Mouse (Mus musculus) forebrain, postnatal 0 days (tissue): ENCODE results near the gene Lrrc34. TPM values are rescaled to one million over a fixed set of nuclear protein-coding genes. Genes with fewer than 3 reads are reported as not detected.

Source experiments
- ATAC-seq: fragments of 200-750 bp; cut with Nextera tagmentation; 2 replicates; pipeline ENCODE4 v1.8.0; 2017; ENCODE audit warnings: mild to moderate bottlenecking, moderate library complexity
- DNase-seq: peaks from one replicate; pipeline ENCODE4 v3.0.0-alpha.2; 2015
- H3K27ac ChIP-seq: fragments of 300-500 bp; sonication (generic); 2 replicates; pipeline ENCODE4 v1.5.1; 2014; ENCODE audit warnings: low read depth, mild to moderate bottlenecking, antibody characterized with exemption, low read length, moderate library complexity, mixed read lengths
- H3K27me3 ChIP-seq: fragments of 300-500 bp; sonication (generic); 2 replicates; pipeline ENCODE4 v1.6.1; 2014; ENCODE audit warnings: mild to moderate bottlenecking, low read length, mixed read lengths; ENCODE audit not compliant: insufficient read depth
- H3K36me3 ChIP-seq: fragments of 300-500 bp; sonication (generic); 2 replicates; pipeline ENCODE4 v1.6.1; 2014; ENCODE audit warnings: mild to moderate bottlenecking, moderate library complexity; ENCODE audit not compliant: insufficient read depth
- H3K4me1 ChIP-seq: fragments of 300-500 bp; sonication (generic); 2 replicates; pipeline ENCODE4 v1.6.1; 2014; ENCODE audit warnings: antibody characterized with exemption; ENCODE audit not compliant: insufficient read depth
- H3K4me2 ChIP-seq: fragments of 300-500 bp; sonication (generic); 2 replicates; pipeline ENCODE4 v1.6.1; 2014; ENCODE audit warnings: low read depth, mild to moderate bottlenecking, moderate library complexity
- H3K4me3 ChIP-seq: fragments of 300-500 bp; sonication (generic); 2 replicates; pipeline ENCODE4 v1.5.1; 2014; ENCODE audit warnings: low read depth, low read length, mixed read lengths
- H3K9ac ChIP-seq: fragments of 300-500 bp; sonication (generic); 2 replicates; pipeline ENCODE4 v1.6.1; 2014; ENCODE audit warnings: mild to moderate bottlenecking
- H3K9me3 ChIP-seq: fragments of 300-500 bp; sonication (generic); 2 replicates; pipeline ENCODE4 v1.6.1; 2016; ENCODE audit warnings: low read length
- CTCF ChIP-seq: sonication (generic); IDR thresholded peaks from 2 replicates; pipeline ENCODE4 v1.5.1; 2016; ENCODE audit warnings: antibody characterized with exemption, control low read depth, low read depth
- WGBS: fragments of 180-500 bp; shearing (Covaris S2); extraction: QIAGEN DNeasy Blood & Tissue Kit; methylation state at CpG from one replicate; pipeline ENCODE4 v1.1.7; 2014; 5-methylcytosine and 5-hydroxymethylcytosine counted together
- polyA plus RNA-seq: library from polyadenylated mRNA; unstranded; fragments of >200 nt; fragmentation: Nextera tagmentation; extraction: Ambion mirVana; gene quantifications from 2 replicates; pipeline ENCODE4 v1.2.1, GENCODE M21; 2015
- total RNA-seq: library from RNA; depleted of rRNA; stranded (reverse); fragments of >200 nt; gene quantifications from 2 replicates; pipeline ENCODE4 v1.2.3, GENCODE M21; 2014; rRNA removed

Gene Lrrc34
- total and polyA plus RNA-seq, 2 experiments from 2014 or later, result 1.7 to 2.1 TPM

GRCm38 (mm10) chr3:30592418-30592853 lies 55.2 kb downstream of the Lrrc34 start:
- ATAC-seq, result peak; percentile 49
- Histone ChIP-seq H3K4me3 (no peak overlapping the region), H3K27ac (no peak overlapping the region), H3K4me2 (no peak overlapping the region), H3K27me3 (no peaks in the 10 kb centered on the region), H3K9me3 (no peaks in the 10 kb centered on the region), H3K4me1 (no peaks in the 10 kb centered on the region), H3K9ac (no peak overlapping the region), H3K36me3 (no peaks in the 10 kb centered on the region)
- TF ChIP-seq CTCF, result peak; percentile 83
- WGBS, result 2% methylated on average over 2 of the region's 2 CpGs
- DNase-seq, result peak; percentile 72

GRCm38 (mm10) chr3:30588865-30589264 lies 58.8 kb downstream of the Lrrc34 start:
- no peaks in the 10 kb centered on the region for H3K27me3 ChIP-seq
- no peaks in the 10 kb centered on the region for H3K9me3 ChIP-seq
- no peak for ATAC-seq
- DNase-seq, result no peak
- no peak overlapping the region for H3K4me2 ChIP-seq
- H3K27ac ChIP-seq, result no peak overlapping the region
- H3K36me3 ChIP-seq, result no peaks in the 10 kb centered on the region
- no peak overlapping the region for H3K9ac ChIP-seq
- H3K4me3 ChIP-seq, result no peak overlapping the region
- TF ChIP-seq CTCF, result no peak
- 79% methylated on average over 6 of the region's 6 CpGs for WGBS
- H3K4me1 ChIP-seq, result no peaks in the 10 kb centered on the region

Other genes with a start within 250 kb of the Lrrc34 start
- gene Mecom, start 99.9 kb downstream of the Lrrc34 start, total RNA-seq, result 3.2 and 3.9 TPM in 2 replicates
- 1.9 TPM in 2 replicates for gene Mecom, start 99.9 kb downstream of the Lrrc34 start, polyA plus RNA-seq
- 0.14 and 0.54 TPM in 2 replicates for gene Actrt3, start 47.9 kb downstream of the Lrrc34 start, total RNA-seq
- gene Actrt3, start 47.9 kb downstream of the Lrrc34 start, polyA plus RNA-seq, result 0.54 and 0.58 TPM in 2 replicates
- 28.0 and 31.0 TPM in 2 replicates for gene Mynn, start 45.8 kb downstream of the Lrrc34 start, total RNA-seq
- 17.2 and 21.1 TPM in 2 replicates for gene Mynn, start 45.8 kb downstream of the Lrrc34 start, polyA plus RNA-seq
- not detected in 2 replicates for gene Lrriq4, start 3.4 kb downstream of the Lrrc34 start, total RNA-seq
- not detected in 2 replicates for gene Lrriq4, start 3.4 kb downstream of the Lrrc34 start, polyA plus RNA-seq
- gene Lrrc31, start 52.0 kb upstream of the Lrrc34 start, total RNA-seq, result not detected in 2 replicates
- gene Lrrc31, start 52.0 kb upstream of the Lrrc34 start, polyA plus RNA-seq, result not detected in 2 replicates
- gene Samd7, start 98.4 kb upstream of the Lrrc34 start, total RNA-seq, result 0.33 and 0.38 TPM in 2 replicates
- gene Samd7, start 98.4 kb upstream of the Lrrc34 start, polyA plus RNA-seq, result 0.04 and 0.11 TPM in 2 replicates
- 66.7 and 72.1 TPM in 2 replicates for gene Sec62, start 145.0 kb upstream of the Lrrc34 start, total RNA-seq
- gene Sec62, start 145.0 kb upstream of the Lrrc34 start, polyA plus RNA-seq, result 88.5 and 92.8 TPM in 2 replicates
- 0.08 and 1.5 TPM in 2 replicates for gene Gpr160, start 208.1 kb upstream of the Lrrc34 start, total RNA-seq
- 1.5 and 3.1 TPM in 2 replicates for gene Gpr160, start 208.1 kb upstream of the Lrrc34 start, polyA plus RNA-seq